9 mouse cellular contexts compared by ENCODE assay signal in genomic region chr6:85237001-85237400, GRCm38 (mm10). TPM values are rescaled to one million over a fixed set of nuclear protein-coding genes. Genes with fewer than 3 reads are reported as not detected.
A peak's percentile ranks its signal among the peaks of the same experiment; 100 is the strongest.
DNase-seq lines count a peak whose midpoint lies in the region; ATAC-seq and TF ChIP-seq lines count a peak whose summit lies in the region.
"Had no signal": no experiment of that assay in that cellular context is flagged by ENCODE, and none has a peak within 500 bp of the region (broad histone marks: within the 10 kb centered on the region; RNA-seq: fewer than 3 reads in every experiment).

No protein-coding gene starts in this region.

- H3K4me2 ChIP-seq in hindbrain, postnatal 0 days (ENCODE audit: low read depth, low read length): no peak overlapping the region
- no peak overlapping the region for H3K4me2 ChIP-seq in hindbrain, embryonic 12.5 days (replicated peaks)
- H3K4me2 ChIP-seq: embryonic facial prominence, embryonic 15.5 days; neural tube, embryonic 13.5 days had no signal

- H3K4me3 ChIP-seq in hindbrain, postnatal 0 days (ENCODE audit: low read length): no peak overlapping the region
- H3K4me3 ChIP-seq in hindbrain, embryonic 12.5 days: no peak overlapping the region
- H3K4me3 ChIP-seq: embryonic facial prominence, embryonic 15.5 days; neural tube, embryonic 13.5 days had no signal

- no peaks in the 10 kb centered on the region for H3K9me3 ChIP-seq in hindbrain, postnatal 0 days (ENCODE audit: low read length)
- no peaks in the 10 kb centered on the region for H3K9me3 ChIP-seq in hindbrain, embryonic 12.5 days (replicated peaks)
- H3K9me3 ChIP-seq: embryonic facial prominence, embryonic 15.5 days; neural tube, embryonic 13.5 days had no signal

- no peak overlapping the region for H3K27ac ChIP-seq in hindbrain, postnatal 0 days
- no peak overlapping the region for H3K27ac ChIP-seq in hindbrain, embryonic 12.5 days
- H3K27ac ChIP-seq: embryonic facial prominence, embryonic 15.5 days; neural tube, embryonic 13.5 days had no signal

- no peak overlapping the region for H3K9ac ChIP-seq in hindbrain, postnatal 0 days (replicated peaks; ENCODE audit: low read length)
- H3K9ac ChIP-seq in hindbrain, embryonic 12.5 days: no peak overlapping the region
- H3K9ac ChIP-seq: embryonic facial prominence, embryonic 15.5 days; neural tube, embryonic 13.5 days had no signal

- WGBS in hindbrain, postnatal 0 days: 43% methylated on average over 5 of the region's 5 CpGs
- WGBS in hindbrain, embryonic 12.5 days: 38% methylated on average over 5 of the region's 5 CpGs

- DNase-seq in hindbrain, postnatal 0 days (ENCODE audit: low spot score): peak; percentile 39
- DNase-seq in 3T3-L1 (ENCODE audit: low read depth, low spot score) (peak; percentile 42), A20 (ENCODE audit: low read depth, low spot score) (peak; percentile 48)
- DNase-seq in embryo, embryonic 11 days: peak; percentile 47
- no peak for DNase-seq in urinary bladder, postnatal 10 days (ENCODE audit: low spot score)

- H3K36me3 ChIP-seq in hindbrain, postnatal 0 days (ENCODE audit: insufficient read depth, low read length): no peaks in the 10 kb centered on the region
- no peaks in the 10 kb centered on the region for H3K36me3 ChIP-seq in hindbrain, embryonic 12.5 days
- H3K36me3 ChIP-seq: embryonic facial prominence, embryonic 15.5 days; neural tube, embryonic 13.5 days had no signal

- peak; percentile 56 for TF ChIP-seq CTCF in hindbrain, postnatal 0 days (IDR thresholded peaks at IDR 0.05; ENCODE audit: low read depth)

- ATAC-seq in hindbrain, postnatal 0 days: no peak
- ATAC-seq in hindbrain, embryonic 12.5 days (ENCODE audit: low FRiP score): no peak
- peak; percentile 43 for ATAC-seq in megakaryocyte progenitor cell, adult 5-6 weeks (replicated peaks; ENCODE audit: poor library complexity)

- no peaks in the 10 kb centered on the region for H3K27me3 ChIP-seq in hindbrain, postnatal 0 days (ENCODE audit: insufficient read depth, low read length)
- H3K27me3 ChIP-seq in hindbrain, embryonic 12.5 days: peaks cover 16% of the 10 kb centered on the region
- H3K27me3 ChIP-seq: embryonic facial prominence, embryonic 15.5 days had no signal

- H3K4me1 ChIP-seq in hindbrain, postnatal 0 days (ENCODE audit: insufficient read depth, low read length): no peaks in the 10 kb centered on the region
- H3K4me1 ChIP-seq in hindbrain, embryonic 12.5 days: peaks cover 14% of the 10 kb centered on the region

RNA-seq across cellular contexts. Expression of gene Emx1, which starts 49.8 kb away (rescaled TPM):
- total RNA-seq in hindbrain, postnatal 0 days (2014; rRNA removed): 0.52 and 0.61 TPM in 2 replicates
- 0.11 TPM in 1 of 2 replicates, not detected in the other for polyA plus RNA-seq in hindbrain, postnatal 0 days (2015; fragmentation: Nextera tagmentation; extraction: Ambion mirVana)
- 0.27 TPM in 1 of 2 replicates, not detected in the other for polyA plus RNA-seq in hindbrain, embryonic 12.5 days (2016; fragmentation: Nextera tagmentation; extraction: Ambion mirVana)
- not detected in 2 replicates for total RNA-seq in megakaryocyte progenitor cell, adult 5-6 weeks (2015)
- total RNA-seq in megakaryocyte progenitor cell, adult 5-6 weeks (2017): not detected in 2 replicates
- polyA plus RNA-seq: neural tube, embryonic 13.5 days had no signal
